Mouse (Mus musculus): ENCODE results near the gene Wdr76. TPM values are rescaled to one million over a fixed set of nuclear protein-coding genes. Genes with fewer than 3 reads are reported as not detected.

Wdr76 gene
- total and polyA plus RNA-seq, 3 experiments = 17.4 to 29.9 (median 26.9) TPM

DNA sequence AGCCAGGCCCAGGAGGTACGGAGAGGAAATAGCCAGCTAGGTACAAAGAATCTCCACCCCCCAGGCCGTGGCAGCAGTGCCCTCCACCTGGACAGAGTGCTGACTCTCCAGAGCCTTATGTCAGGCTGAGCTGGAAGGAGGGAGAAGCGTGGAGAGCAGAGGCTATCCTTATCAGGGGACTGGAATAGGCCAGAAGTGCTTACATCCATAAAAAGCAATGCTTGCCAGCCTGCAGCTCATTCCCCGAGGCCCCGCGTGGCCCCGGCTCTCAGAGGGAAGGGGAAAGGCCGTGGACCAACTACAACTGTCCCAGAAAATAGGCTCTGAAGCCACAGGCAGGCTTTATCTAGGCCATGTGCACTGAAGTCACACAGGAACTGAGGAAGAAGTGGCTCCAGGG, 44.7 kb downstream of the Wdr76 start:
- DNase-seq (ENCODE audit: extremely low read depth) = no peak
- no peak overlapping the region for H3K4me2 ChIP-seq (ENCODE audit: insufficient read depth, low read depth, poor library complexity, severe bottlenecking)
- dilution Hi-C loops (cut with MboI; ENCODE audit: extremely low pct_ligation_motif_present, extremely low pct_unique_long_range_greater_than_20kb, low sequenced_read_pairs) (no loop called here), in situ Hi-C loops (cut with MboI; ENCODE audit: low pct_ligation_motif_present, low pct_unique_long_range_greater_than_20kb, low sequenced_read_pairs) (loop anchor here (25.0 kb wide), 1 partner anchor 486 kb away; the partner anchor contains the start of gene Eif3j1)
- no peak overlapping the region for H3K27ac ChIP-seq (ENCODE audit: insufficient read depth, low read depth)
- H3K27me3 ChIP-seq (replicated peaks) = no peaks in the 10 kb centered on the region
- no peaks in the 10 kb centered on the region for H3K79me2 ChIP-seq (replicated peaks; ENCODE audit: control insufficient read depth, extremely low read depth, insufficient read depth, poor library complexity, severe bottlenecking)
- H3K9ac ChIP-seq (ENCODE audit: insufficient read depth, low read depth) = no peak overlapping the region
- no peak for TF ChIP-seq CHD1 (IDR thresholded peaks at IDR 0.05; ENCODE audit: low read depth, low read length)
- TF ChIP-seq EP300 (IDR thresholded peaks at IDR 0.05; ENCODE audit: low read length) = no peak
- no peak for TF ChIP-seq RCOR1 (conservative IDR thresholded peaks at IDR 0.05; ENCODE audit: low read depth, low read length)
- TF ChIP-seq CHD2 (IDR thresholded peaks at IDR 0.05; ENCODE audit: low read length) = no peak
- no peak for TF ChIP-seq KAT2A (IDR thresholded peaks at IDR 0.05; ENCODE audit: insufficient replicate concordance, low read length)
- no peak for TF ChIP-seq MXI1 (IDR thresholded peaks at IDR 0.05; ENCODE audit: low read depth, low read length)
- TF ChIP-seq HCFC1 (IDR thresholded peaks at IDR 0.05; ENCODE audit: low read depth, low read length) = no peak
- TF ChIP-seq POLR2AphosphoS2 (IDR thresholded peaks at IDR 0.05; ENCODE audit: low read depth, low read length) = no peak
- H3K4me3 ChIP-seq (replicated peaks in 1 of 3; ENCODE audit: low read depth in 2 of 3, low read length in 2 of 3, poor library complexity in 1 of 3) = no peak overlapping the region
- peaks cover 9 to 76% of the 10 kb centered on the region in 2 experiments for H3K36me3 ChIP-seq (replicated peaks in 1 of 2; ENCODE audit: control insufficient read depth in 1 of 2, insufficient read depth in 1 of 2, low read length in 1 of 2)
- no peaks in the 10 kb centered on the region for H3K9me3 ChIP-seq (replicated peaks; ENCODE audit: low read length)
- peaks cover 0 to 2% of the 10 kb centered on the region in 2 experiments; a peak in 2 of 4 replicates for H3K4me1 ChIP-seq (ENCODE audit: control insufficient read depth in 1 of 2, insufficient read depth in 2 of 2)

DNA sequence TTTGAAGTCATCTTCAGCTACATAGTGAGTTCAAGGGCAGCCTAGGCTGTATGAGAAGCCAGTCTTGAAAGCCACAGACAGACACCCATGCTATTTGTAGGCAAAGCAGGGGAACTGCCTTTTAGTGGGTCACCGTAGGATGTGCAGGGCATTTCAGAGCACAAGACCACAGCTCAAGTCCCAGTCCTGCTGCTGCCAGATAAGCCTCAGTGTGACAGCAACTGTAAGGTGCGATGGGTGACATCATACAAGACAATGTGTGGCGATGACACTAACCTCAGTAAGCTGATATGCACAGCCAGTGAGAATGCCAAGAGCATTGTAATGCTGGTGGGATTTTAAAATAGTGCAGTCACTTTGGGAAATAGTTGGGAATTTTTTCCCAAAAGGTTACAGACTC, 56.6 kb downstream of the Wdr76 start:
- Histone ChIP-seq H3K4me1 (ENCODE audit: control insufficient read depth in 1 of 2, insufficient read depth in 2 of 2) (peaks cover 12 to 37% of the 10 kb centered on the region in 2 experiments), H3K79me2 (replicated peaks; ENCODE audit: control insufficient read depth, extremely low read depth, insufficient read depth, poor library complexity, severe bottlenecking) (no peaks in the 10 kb centered on the region), H3K36me3 (replicated peaks in 1 of 2; ENCODE audit: control insufficient read depth in 1 of 2, insufficient read depth in 1 of 2, low read length in 1 of 2) (peaks cover 0 to 21% of the 10 kb centered on the region in 2 experiments), H3K4me2 (ENCODE audit: insufficient read depth, low read depth, poor library complexity, severe bottlenecking) (no peak overlapping the region), H3K27ac (ENCODE audit: insufficient read depth, low read depth) (no peak overlapping the region), H3K9me3 (replicated peaks; ENCODE audit: low read length) (peaks cover 4% of the 10 kb centered on the region), H3K27me3 (replicated peaks) (no peaks in the 10 kb centered on the region), H3K9ac (ENCODE audit: insufficient read depth, low read depth) (no peak overlapping the region), H3K4me3 (replicated peaks in 1 of 3; ENCODE audit: low read depth in 2 of 3, low read length in 2 of 3, poor library complexity in 1 of 3) (no peak overlapping the region)
- TF ChIP-seq JUND (conservative IDR thresholded peaks at IDR 0.05; ENCODE audit: low read depth, low read length) = no peak
- no peak for TF ChIP-seq BHLHE40 (IDR thresholded peaks at IDR 0.05; ENCODE audit: low read depth, low read length)
- dilution Hi-C loops (cut with MboI; ENCODE audit: extremely low pct_ligation_motif_present, extremely low pct_unique_long_range_greater_than_20kb, low sequenced_read_pairs) (no loop called here), in situ Hi-C loops (cut with MboI; ENCODE audit: low pct_ligation_motif_present, low pct_unique_long_range_greater_than_20kb, low sequenced_read_pairs) (loop anchor here (25.0 kb wide), 1 partner anchor 474 kb away; the partner anchor contains the start of gene Eif3j1)
- no peak for DNase-seq (ENCODE audit: extremely low read depth)

DNA sequence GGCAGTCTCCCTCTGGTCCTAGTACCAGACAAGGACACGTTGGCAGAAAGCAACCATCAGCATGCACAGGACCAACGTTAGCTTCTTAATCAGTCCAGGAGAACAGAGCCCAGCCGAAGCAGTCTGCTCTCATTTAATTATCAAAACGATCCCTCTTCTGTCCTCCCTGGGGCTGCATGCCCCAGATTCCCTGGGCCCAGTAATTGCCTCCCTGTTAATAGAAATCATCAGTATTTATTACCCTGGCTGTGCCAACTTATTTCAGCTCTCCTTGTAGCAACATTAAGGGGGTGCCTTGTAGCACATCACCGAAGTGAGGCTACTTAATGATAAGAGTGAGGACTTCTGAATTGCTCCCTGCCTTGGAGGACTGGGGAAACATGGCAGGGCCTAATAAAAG, 59.4 kb downstream of the Wdr76 start:
- in situ Hi-C loops (cut with MboI; ENCODE audit: low pct_ligation_motif_present, low pct_unique_long_range_greater_than_20kb, low sequenced_read_pairs) = loop anchor here (25.0 kb wide), 1 partner anchor 471 kb away; the partner anchor contains the start of gene Eif3j1

More for the DNA sequence above, 59.4 kb downstream of the Wdr76 start:
- Histone ChIP-seq H3K9me3 (replicated peaks; ENCODE audit: low read length) (peaks cover under 1% of the 10 kb centered on the region), H3K4me1 (ENCODE audit: control insufficient read depth in 1 of 2, insufficient read depth in 2 of 2) (peaks cover 8 to 34% of the 10 kb centered on the region in 2 experiments), H3K27ac (ENCODE audit: insufficient read depth, low read depth) (no peak overlapping the region), H3K9ac (ENCODE audit: insufficient read depth, low read depth) (no peak overlapping the region), H3K36me3 (replicated peaks in 1 of 2; ENCODE audit: control insufficient read depth in 1 of 2, insufficient read depth in 1 of 2, low read length in 1 of 2) (peaks cover 0 to 21% of the 10 kb centered on the region in 2 experiments), H3K4me3 (replicated peaks in 1 of 3; ENCODE audit: low read depth in 2 of 3, low read length in 2 of 3, poor library complexity in 1 of 3) (no peak overlapping the region), H3K79me2 (replicated peaks; ENCODE audit: control insufficient read depth, extremely low read depth, insufficient read depth, poor library complexity, severe bottlenecking) (no peaks in the 10 kb centered on the region), H3K4me2 (ENCODE audit: insufficient read depth, low read depth, poor library complexity, severe bottlenecking) (no peak overlapping the region), H3K27me3 (replicated peaks) (no peaks in the 10 kb centered on the region)
- dilution Hi-C loops (cut with MboI; ENCODE audit: extremely low pct_ligation_motif_present, extremely low pct_unique_long_range_greater_than_20kb, low sequenced_read_pairs) = no loop called here
- DNase-seq (ENCODE audit: extremely low read depth) = no peak
- TF ChIP-seq ZC3H11A (IDR thresholded peaks at IDR 0.05; ENCODE audit: low read depth, low read length) (no peak), CHD1 (IDR thresholded peaks at IDR 0.05; ENCODE audit: low read depth, low read length) (no peak), MAFK (IDR thresholded peaks at IDR 0.05; ENCODE audit: insufficient replicate concordance, low read length) (no peak), KAT2A (IDR thresholded peaks at IDR 0.05; ENCODE audit: insufficient replicate concordance, low read length) (no peak), GABPA (IDR thresholded peaks at IDR 0.05; ENCODE audit: insufficient replicate concordance, low read depth, low read length) (no peak)
